Mouse (Mus musculus) hindbrain, embryonic 15.5 days (tissue): ENCODE measurements around the gene Ubtf. TPM values are rescaled to one million over a fixed set of nuclear protein-coding genes. Genes with fewer than 3 reads are reported as not detected.
A peak's percentile ranks its signal among the peaks of the same experiment; 100 is the strongest.

Experiments
- ATAC-seq: fragments of 200-750 bp; cut with Nextera tagmentation; 2 replicates; pipeline ENCODE4 v1.8.0; 2017; ENCODE audit warnings: low read depth, moderate number of reproducible peaks, moderate TSS enrichment; ENCODE audit not compliant: low FRiP score
- H3K27ac ChIP-seq: fragments of 300-500 bp; sonication (generic); replicated peaks from 2 replicates; pipeline ENCODE4 v1.5.1; 2015; ENCODE audit warnings: mild to moderate bottlenecking, inconsistent platforms
- H3K27me3 ChIP-seq: fragments of 300-500 bp; sonication (generic); 2 replicates; pipeline ENCODE4 v1.6.1; 2015; ENCODE audit warnings: control low read depth, inconsistent platforms
- H3K36me3 ChIP-seq: fragments of 300-500 bp; sonication (generic); 2 replicates; pipeline ENCODE4 v1.6.1; 2015; ENCODE audit warnings: control low read depth, inconsistent platforms
- H3K4me1 ChIP-seq: fragments of 300-500 bp; sonication (generic); replicated peaks from 2 replicates; pipeline ENCODE4 v1.6.1; 2015; ENCODE audit warnings: control low read depth, inconsistent platforms
- H3K4me2 ChIP-seq: fragments of 300-500 bp; sonication (generic); 2 replicates; pipeline ENCODE4 v1.6.1; 2015; ENCODE audit warnings: moderate library complexity, mild to moderate bottlenecking, inconsistent platforms
- H3K4me3 ChIP-seq: fragments of 300-500 bp; sonication (generic); 2 replicates; pipeline ENCODE4 v1.5.1; 2015; ENCODE audit warnings: mild to moderate bottlenecking, inconsistent platforms
- H3K9ac ChIP-seq: fragments of 300-500 bp; sonication (generic); 2 replicates; pipeline ENCODE4 v1.6.1; 2015; ENCODE audit warnings: inconsistent platforms
- H3K9me3 ChIP-seq: fragments of 300-500 bp; sonication (generic); 2 replicates; pipeline ENCODE4 v1.6.1; 2016; ENCODE audit warnings: control low read depth, inconsistent platforms
- WGBS: fragments of 180-500 bp; shearing (Covaris S2); methylation state at CpG from one replicate; pipeline ENCODE4 v1.1.7; 2015; 5-methylcytosine and 5-hydroxymethylcytosine counted together
- polyA plus RNA-seq: library from polyadenylated mRNA; unstranded; fragments of >200 nt; fragmentation: Nextera tagmentation; extraction: Ambion mirVana; gene quantifications from 2 replicates; pipeline ENCODE4 v1.2.1, GENCODE M21; 2015

Ubtf gene
- polyA plus RNA-seq, 1 experiment from 2014 or later: 85.0 TPM

DNA sequence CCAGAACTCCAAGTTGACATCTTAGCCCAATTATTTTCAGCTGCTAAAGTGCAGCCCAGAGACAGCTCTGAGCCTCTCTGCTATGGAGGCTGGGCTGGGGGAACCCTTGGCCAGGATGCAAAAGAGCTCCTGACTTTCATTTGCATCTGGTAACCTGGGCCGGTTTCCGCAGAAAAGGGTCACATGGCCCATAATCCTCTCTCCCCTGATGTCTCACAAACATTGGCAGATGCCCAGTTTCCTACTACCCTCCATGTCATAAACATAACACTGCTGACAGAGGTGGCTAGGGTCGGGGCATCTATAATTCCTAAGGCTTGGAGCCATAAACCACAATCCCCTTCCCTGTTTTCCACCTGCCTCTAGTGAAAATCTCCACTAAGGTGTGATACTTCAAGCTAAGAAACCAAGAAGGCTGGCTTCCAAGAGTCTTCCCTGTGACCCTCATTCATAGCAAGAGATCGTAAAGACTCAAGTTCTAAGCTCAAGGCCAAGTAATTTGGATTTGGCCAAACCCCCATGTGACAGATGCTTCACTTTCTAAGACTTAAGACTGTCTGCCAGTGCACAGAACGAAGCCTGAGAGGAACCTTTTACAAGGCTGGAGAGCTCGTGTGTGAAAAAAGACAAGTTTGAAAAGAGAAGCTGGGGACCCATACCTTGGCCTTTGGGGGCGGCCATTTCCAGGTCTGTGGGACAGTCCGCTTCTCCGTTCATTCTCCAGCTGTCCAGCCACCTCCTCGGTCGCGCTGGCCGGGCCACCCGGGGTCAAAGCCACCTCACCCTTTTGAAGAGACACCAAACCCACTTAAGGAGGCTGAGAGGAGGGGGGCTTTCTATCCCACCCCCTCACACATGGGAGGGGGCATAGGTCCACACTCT lies 3.6 kb downstream of the Ubtf start:
- Histone ChIP-seq H3K27me3 (no peaks in the 10 kb centered on the region), H3K4me1 (peaks cover 20% of the 10 kb centered on the region), H3K4me2 (peak overlapping the region; percentile 96), H3K27ac (peak overlapping the region; percentile 99), H3K9ac (peak overlapping the region; percentile 92), H3K4me3 (peak overlapping the region; percentile 72), H3K9me3 (no peaks in the 10 kb centered on the region), H3K36me3 (peaks cover 34% of the 10 kb centered on the region)
- ATAC-seq: no peak
- 16% methylated on average over 14 of the region's 14 CpGs for WGBS

DNA sequence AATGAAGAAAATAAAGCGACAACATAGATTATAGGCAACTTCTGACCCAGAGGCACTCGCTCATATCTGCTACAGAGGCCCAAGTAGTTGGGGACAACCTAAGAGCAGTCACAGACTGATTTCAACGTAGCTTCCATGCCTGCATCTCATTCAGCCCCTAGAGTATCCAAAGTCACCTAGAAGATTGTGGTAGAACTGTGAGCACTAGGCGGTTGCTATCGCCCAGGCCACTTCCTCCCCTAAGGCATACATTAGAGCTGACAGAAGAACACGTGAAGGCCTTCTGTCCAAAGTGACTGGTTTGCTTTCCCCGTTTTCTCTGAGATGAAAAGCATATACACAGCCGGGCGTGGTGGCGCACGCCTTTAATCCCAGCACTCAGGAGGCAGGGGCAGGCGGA lies 5.2 kb downstream of the Ubtf start:
- ATAC-seq: no peak
- Histone ChIP-seq H3K27me3 (no peaks in the 10 kb centered on the region), H3K27ac (no peak overlapping the region), H3K4me1 (peaks cover 22% of the 10 kb centered on the region), H3K4me3 (no peak overlapping the region), H3K9ac (no peak overlapping the region), H3K9me3 (no peaks in the 10 kb centered on the region), H3K4me2 (no peak overlapping the region), H3K36me3 (peaks cover 43% of the 10 kb centered on the region)
- WGBS: 88% methylated on average over 12 of the region's 12 CpGs

DNA sequence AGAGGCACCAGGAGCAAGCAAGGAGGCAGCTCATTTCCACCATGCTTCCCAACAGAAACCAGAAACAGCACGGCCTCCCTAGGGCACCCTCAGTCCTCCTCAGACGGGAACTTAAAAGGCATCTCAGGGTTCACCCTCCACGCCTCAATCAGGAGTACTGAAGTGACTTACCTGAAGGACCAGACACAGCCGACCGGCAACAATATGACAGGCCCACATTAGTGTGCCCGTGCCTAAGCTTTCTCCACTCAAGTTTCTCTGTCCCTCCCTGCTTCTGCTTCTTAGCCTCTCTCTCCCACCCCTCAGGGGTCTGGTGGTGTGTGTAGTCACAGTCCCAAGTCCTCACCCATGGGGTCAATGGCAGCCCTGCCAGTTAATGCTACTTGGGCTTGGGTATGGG lies 7.0 kb downstream of the Ubtf start:
- H3K4me3 ChIP-seq: no peak overlapping the region
- H3K9me3 ChIP-seq: no peaks in the 10 kb centered on the region
- H3K27ac ChIP-seq: no peak overlapping the region
- H3K4me1 ChIP-seq: peaks cover 29% of the 10 kb centered on the region
- no peaks in the 10 kb centered on the region for H3K27me3 ChIP-seq
- no peak overlapping the region for H3K9ac ChIP-seq
- peaks cover 50% of the 10 kb centered on the region for H3K36me3 ChIP-seq
- no peak overlapping the region for H3K4me2 ChIP-seq
- 87% methylated on average over 6 of the region's 6 CpGs for WGBS
- ATAC-seq: no peak

DNA sequence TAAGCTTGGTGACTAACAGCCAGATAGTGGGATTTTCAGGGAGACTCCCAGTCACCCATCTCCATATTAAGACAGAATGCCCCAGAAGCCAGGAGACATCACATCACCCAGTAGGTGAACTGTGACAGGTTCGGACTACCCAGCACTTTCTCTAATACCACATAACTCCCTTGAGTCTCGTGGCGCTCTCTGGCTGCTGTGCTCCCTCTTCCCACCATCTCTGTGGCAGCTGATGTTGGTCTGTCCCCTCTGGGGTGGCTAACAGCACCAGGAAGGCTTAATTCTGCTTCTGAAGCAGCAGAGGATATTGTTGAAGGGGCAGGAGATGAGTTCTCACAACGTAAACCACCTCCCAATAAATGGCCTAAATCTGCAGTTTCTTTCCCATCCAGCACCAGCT lies 7.6 kb downstream of the Ubtf start:
- Histone ChIP-seq H3K27ac (no peak overlapping the region), H3K4me1 (peaks cover 29% of the 10 kb centered on the region), H3K9me3 (no peaks in the 10 kb centered on the region), H3K36me3 (peaks cover 55% of the 10 kb centered on the region), H3K4me2 (no peak overlapping the region), H3K9ac (no peak overlapping the region), H3K4me3 (no peak overlapping the region), H3K27me3 (no peaks in the 10 kb centered on the region)
- no peak for ATAC-seq
- 87% methylated on average over 4 of the region's 4 CpGs for WGBS

DNA sequence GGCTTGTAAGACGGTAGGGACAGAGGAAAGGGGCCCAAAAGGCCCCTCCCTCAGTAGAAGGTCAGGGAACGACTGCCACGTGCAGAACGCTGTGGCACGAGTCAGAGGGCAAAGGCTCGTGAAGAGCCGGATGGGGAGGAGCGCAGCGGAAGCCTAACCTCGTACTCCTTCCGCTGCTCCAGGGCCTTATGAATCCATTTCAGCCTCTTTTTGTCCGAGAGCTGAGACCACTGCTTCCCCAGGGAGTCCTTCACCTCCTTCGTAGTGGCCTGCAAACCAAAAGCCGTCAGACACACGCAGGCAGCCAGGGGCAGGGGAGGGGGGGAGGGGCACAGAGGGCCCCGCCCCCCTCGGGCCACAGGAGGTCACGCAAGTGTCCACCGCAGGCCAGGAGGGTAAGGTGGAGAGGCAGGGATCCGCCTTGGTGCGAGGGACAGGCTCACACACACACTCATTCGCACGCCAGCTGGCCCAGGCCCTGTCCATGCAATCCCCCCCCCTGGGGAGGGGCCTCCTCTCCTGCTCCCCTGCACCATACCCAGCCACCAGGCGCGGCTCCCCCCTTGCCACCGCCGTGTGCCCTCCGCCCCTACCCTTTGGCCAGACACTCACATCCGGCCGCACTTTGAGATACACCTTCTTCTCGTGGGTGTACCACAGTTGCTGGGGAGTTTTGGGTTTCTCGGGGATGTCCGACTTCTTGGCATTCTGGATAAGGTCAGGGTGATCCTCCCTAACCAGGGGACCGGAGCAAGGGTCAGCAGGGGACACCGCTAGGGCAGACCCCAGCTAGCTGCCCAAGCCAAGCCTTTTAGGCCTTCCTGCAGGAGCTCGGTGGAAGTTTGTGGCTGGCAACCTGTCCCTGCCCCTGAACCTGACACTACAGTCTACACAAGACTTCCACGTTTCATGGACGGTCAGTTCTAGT lies 8.5 kb downstream of the Ubtf start:
- 38% methylated on average over 38 of the region's 38 CpGs for WGBS
- no peak for ATAC-seq
- Histone ChIP-seq H3K27ac (no peak overlapping the region), H3K4me2 (no peak overlapping the region), H3K4me3 (no peak overlapping the region), H3K4me1 (peaks cover 24% of the 10 kb centered on the region), H3K9me3 (no peaks in the 10 kb centered on the region), H3K9ac (no peak overlapping the region), H3K36me3 (peaks cover 64% of the 10 kb centered on the region), H3K27me3 (no peaks in the 10 kb centered on the region)

DNA sequence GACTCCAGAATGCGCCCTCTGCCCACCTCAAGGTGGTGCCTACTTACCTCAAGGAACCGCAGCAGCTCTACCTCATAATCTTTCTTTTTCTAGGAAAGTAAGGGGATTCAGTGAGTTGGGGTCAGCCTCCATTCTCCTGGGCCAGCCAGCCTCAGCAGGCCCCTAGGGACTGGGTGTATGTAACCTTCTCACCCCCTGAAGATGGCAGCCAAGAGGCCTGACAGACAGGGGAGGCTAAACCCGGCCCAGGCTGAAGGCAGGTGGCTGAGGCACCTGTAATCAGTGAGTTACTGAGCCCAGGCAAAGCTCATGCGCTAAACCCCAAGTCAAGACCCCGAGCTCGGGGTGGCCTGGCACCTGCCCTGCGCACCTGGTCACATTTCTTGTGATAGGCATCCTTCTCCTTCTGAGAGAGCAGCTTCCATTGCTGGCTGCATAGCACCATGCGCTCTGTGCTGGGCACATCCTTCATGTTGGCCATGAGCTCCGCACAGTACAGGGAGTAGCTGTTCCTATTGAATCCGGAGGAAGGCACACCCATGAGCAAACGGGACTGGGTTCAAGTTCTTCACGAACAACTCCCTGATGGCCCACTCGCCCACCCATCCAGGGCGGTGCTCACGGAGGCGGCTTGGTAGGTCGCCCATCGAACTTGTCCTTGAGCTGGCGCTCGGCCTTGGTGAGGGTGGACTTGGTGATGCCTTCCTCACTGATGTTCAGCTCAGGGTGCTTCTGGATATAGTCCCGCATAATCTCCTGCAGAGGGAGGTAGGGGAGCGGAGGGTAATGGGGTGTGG lies 9.5 kb downstream of the Ubtf start:
- Histone ChIP-seq H3K4me1 (peaks cover 16% of the 10 kb centered on the region), H3K27ac (no peak overlapping the region), H3K36me3 (peaks cover 66% of the 10 kb centered on the region), H3K4me2 (peak overlapping the region; percentile 43; the same call in 1 of the 2 replicates), H3K27me3 (no peaks in the 10 kb centered on the region), H3K4me3 (no peak overlapping the region; the same call in 1 of the 2 replicates), H3K9ac (no peak overlapping the region), H3K9me3 (no peaks in the 10 kb centered on the region)
- 90% methylated on average over 22 of the region's 22 CpGs for WGBS
- no peak for ATAC-seq

DNA sequence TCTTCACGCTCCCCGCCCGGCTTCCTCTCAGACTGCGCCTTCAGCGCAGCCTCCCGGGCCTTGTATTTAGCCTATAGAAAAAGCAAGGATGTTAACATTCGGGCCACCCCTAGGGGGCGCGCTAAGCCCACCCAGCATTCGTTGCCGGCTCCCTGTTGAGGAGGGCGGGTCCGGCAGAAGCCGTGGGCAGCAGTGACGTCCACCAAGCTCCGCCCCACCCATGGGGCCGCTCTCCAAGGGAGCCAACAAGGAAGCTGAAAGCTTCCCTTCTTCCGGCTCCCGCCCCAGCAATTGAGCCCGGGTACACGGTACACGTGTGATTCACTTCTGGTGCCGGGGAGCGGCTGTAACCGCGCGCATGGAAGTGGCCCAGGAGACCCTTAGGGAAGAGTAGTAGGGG lies 10.6 kb downstream of the Ubtf start:
- H3K9ac ChIP-seq: peak overlapping the region; percentile 8; the same call in 1 of the 2 replicates
- peaks cover 16% of the 10 kb centered on the region for H3K4me1 ChIP-seq
- no peaks in the 10 kb centered on the region for H3K9me3 ChIP-seq
- peak overlapping the region; percentile 17 for H3K4me3 ChIP-seq
- peak overlapping the region; percentile 7; the same call in 1 of the 2 replicates for H3K27ac ChIP-seq
- peak overlapping the region; percentile 43 for H3K4me2 ChIP-seq
- peak; percentile 91 for ATAC-seq
- WGBS: under 1% methylated on average over 27 of the region's 27 CpGs
- H3K36me3 ChIP-seq: peaks cover 58% of the 10 kb centered on the region
- H3K27me3 ChIP-seq: no peaks in the 10 kb centered on the region

DNA sequence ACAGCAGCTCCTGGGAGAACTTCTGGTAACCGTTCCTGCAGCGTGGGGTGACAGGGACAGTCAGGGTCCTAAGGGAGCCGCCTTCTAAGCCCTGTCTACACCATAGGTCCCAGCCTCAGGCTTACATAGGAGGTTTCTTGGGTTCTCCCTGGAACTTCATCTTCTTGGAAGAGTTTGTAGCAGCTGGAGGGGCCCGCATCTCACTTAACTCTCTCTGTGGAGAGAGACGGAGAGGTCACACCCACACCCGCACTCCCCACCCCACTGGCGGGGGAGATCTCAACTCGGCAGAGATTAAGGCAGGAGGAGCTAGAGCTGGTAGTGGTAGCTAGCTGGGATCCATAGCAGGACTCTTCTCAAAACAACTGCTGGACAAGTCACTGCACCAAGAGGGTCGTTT lies 11.4 kb downstream of the Ubtf start:
- no peak for ATAC-seq
- WGBS: 90% methylated on average over 9 of the region's 9 CpGs
- H3K4me2 ChIP-seq: no peak overlapping the region
- H3K9ac ChIP-seq: no peak overlapping the region
- peaks cover 50% of the 10 kb centered on the region for H3K36me3 ChIP-seq
- peaks cover 16% of the 10 kb centered on the region for H3K4me1 ChIP-seq
- no peaks in the 10 kb centered on the region for H3K27me3 ChIP-seq
- no peak overlapping the region for H3K27ac ChIP-seq
- no peak overlapping the region for H3K4me3 ChIP-seq
- no peaks in the 10 kb centered on the region for H3K9me3 ChIP-seq

DNA sequence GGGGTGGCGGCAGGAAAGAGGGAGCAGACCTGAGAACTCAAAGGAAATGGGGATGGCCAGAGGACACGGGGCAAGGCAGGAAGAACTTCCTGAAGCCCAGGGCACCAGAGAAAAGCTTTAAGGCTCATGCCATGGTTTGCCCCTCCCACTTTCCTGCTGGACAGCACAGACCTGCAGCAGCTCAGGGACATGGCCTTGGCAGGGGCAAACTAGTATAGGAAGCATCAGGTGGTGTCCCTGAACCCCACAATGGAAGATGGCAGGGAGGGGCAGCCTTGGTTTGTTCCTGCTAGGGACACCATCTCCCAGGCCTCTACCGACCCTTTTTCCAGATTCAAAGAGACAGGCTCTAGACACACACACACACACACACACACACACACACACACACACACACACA lies 14.2 kb downstream of the Ubtf start:
- Histone ChIP-seq H3K36me3 (peaks cover 29% of the 10 kb centered on the region), H3K4me3 (no peak overlapping the region), H3K4me1 (peaks cover 16% of the 10 kb centered on the region), H3K9ac (no peak overlapping the region), H3K4me2 (no peak overlapping the region), H3K27ac (no peak overlapping the region), H3K27me3 (no peaks in the 10 kb centered on the region), H3K9me3 (no peaks in the 10 kb centered on the region)
- WGBS: 46% methylated on average over 3 of the region's 3 CpGs
- no peak for ATAC-seq

DNA sequence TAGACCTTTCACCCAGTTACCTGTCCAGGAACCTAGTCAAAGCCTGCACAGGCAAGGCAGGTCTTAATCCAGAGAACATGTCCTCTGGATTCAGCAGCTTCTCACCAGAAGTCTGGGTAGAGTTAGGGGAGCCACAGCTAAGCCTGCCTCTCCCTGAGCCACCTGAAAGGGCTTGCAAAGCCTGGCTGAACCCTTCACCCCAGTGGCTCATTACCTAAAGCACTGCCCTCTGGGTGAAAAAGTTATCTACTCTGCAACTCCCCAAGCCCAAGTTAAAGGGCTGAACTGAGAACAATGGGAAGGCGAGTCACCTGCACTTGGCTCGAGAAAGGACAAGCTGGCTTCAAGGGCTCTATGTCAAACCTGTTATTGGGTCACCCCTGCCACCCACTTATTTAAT lies 15.4 kb downstream of the Ubtf start:
- H3K36me3 ChIP-seq: peaks cover 23% of the 10 kb centered on the region
- WGBS: 43% methylated on average over 2 of the region's 2 CpGs
- peaks cover 6% of the 10 kb centered on the region for H3K4me1 ChIP-seq
- no peaks in the 10 kb centered on the region for H3K9me3 ChIP-seq
- no peaks in the 10 kb centered on the region for H3K27me3 ChIP-seq
- H3K4me2 ChIP-seq: no peak overlapping the region
- no peak overlapping the region for H3K9ac ChIP-seq
- no peak overlapping the region for H3K27ac ChIP-seq
- no peak overlapping the region for H3K4me3 ChIP-seq
- ATAC-seq: no peak

DNA sequence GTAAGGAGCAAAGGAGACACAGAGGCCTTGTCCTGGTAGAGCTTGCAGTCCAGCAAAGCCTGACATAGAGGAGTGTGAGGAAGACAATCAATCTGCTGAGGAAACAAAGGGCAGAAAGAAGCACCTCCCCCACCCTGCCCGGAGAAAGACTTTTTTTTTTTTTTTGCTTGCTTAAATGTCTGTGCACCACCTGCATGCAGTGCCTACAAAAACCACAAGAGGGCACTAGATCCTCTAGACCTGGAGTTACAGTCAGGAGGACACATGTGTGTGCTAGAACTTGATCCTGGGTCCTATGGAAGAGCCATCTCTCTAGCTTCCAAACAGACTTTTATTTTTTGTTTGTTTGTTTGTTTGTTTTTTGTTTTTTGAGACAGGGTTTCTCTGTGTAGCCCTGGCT lies 19.7 kb downstream of the Ubtf start:
- no peak overlapping the region for H3K9ac ChIP-seq
- no peak overlapping the region for H3K4me3 ChIP-seq
- H3K4me1 ChIP-seq: peaks cover 16% of the 10 kb centered on the region
- no peaks in the 10 kb centered on the region for H3K27me3 ChIP-seq
- no peak overlapping the region for H3K4me2 ChIP-seq
- no peak for ATAC-seq
- 0% methylated on average over 1 of the region's 1 CpGs for WGBS
- H3K27ac ChIP-seq: no peak overlapping the region
- H3K36me3 ChIP-seq: no peaks in the 10 kb centered on the region
- no peaks in the 10 kb centered on the region for H3K9me3 ChIP-seq
